Mouse (Mus musculus) testis, adult 2 months (tissue): ENCODE results near the gene Slco3a1. TPM values are rescaled to one million over a fixed set of nuclear protein-coding genes. Genes with fewer than 3 reads are reported as not detected.

Experiments used
- H3K27ac ChIP-seq: fragments of 200-500 bp; 2 replicates; pipeline ENCODE4 v1.5.1; 2012; ENCODE audit warnings: low read depth, low read length; ENCODE audit not compliant: control insufficient read depth, insufficient read depth
- H3K27me3 ChIP-seq: fragments of 200-500 bp; 2 replicates; pipeline ENCODE4 v1.6.1; 2012; ENCODE audit warnings: mild to moderate bottlenecking, low read length, moderate library complexity; ENCODE audit not compliant: control insufficient read depth, insufficient read depth
- H3K36me3 ChIP-seq: fragments of 200-500 bp; 2 replicates; pipeline ENCODE4 v1.6.1; 2012; ENCODE audit warnings: mild to moderate bottlenecking, low read length; ENCODE audit not compliant: control insufficient read depth, insufficient read depth
- H3K4me1 ChIP-seq: fragments of 200-500 bp; 2 replicates; pipeline ENCODE4 v1.6.1; 2012; ENCODE audit warnings: low read length; ENCODE audit not compliant: control insufficient read depth, insufficient read depth
- H3K4me3 ChIP-seq: fragments of 200-500 bp; 2 replicates; pipeline ENCODE4 v1.5.1; 2012; ENCODE audit warnings: low read depth, mild to moderate bottlenecking, low read length, moderate library complexity, mixed read lengths; ENCODE audit not compliant: control insufficient read depth
- CTCF ChIP-seq: fragments of 200-500 bp; IDR thresholded peaks from 2 replicates; pipeline ENCODE4 v1.5.1; 2012; ENCODE audit warnings: low read depth, mild to moderate bottlenecking, inconsistent platforms, low read length, moderate library complexity; ENCODE audit not compliant: control insufficient read depth, insufficient read depth, insufficient replicate concordance
- POLR2A ChIP-seq: fragments of 200-500 bp; IDR thresholded peaks from 2 replicates; pipeline ENCODE4 v1.6.1; 2012; ENCODE audit warnings: low read depth, mild to moderate bottlenecking, inconsistent platforms, low read length, moderate library complexity; ENCODE audit not compliant: control insufficient read depth
- polyA plus RNA-seq: library from polyadenylated mRNA; depleted of rRNA; stranded (reverse); fragments of >200 nt; gene quantifications from 2 replicates; pipeline ENCODE4 v1.2.3, GENCODE M21; 2012

Gene Slco3a1
- polyA plus RNA-seq, 1 experiment = 67.7 TPM

- TF ChIP-seq CTCF = no peak
- no peak for TF ChIP-seq POLR2A
- Histone ChIP-seq H3K36me3 (no peaks in the 10 kb centered on the region), H3K27ac (no peak overlapping the region), H3K27me3 (no peaks in the 10 kb centered on the region), H3K4me1 (no peaks in the 10 kb centered on the region), H3K4me3 (no peak overlapping the region)
These were observed 200.7 kb downstream of the Slco3a1 start for GRCm38 (mm10) chr7:74353707-74354468.

- Histone ChIP-seq H3K4me1 (no peaks in the 10 kb centered on the region), H3K36me3 (no peaks in the 10 kb centered on the region), H3K4me3 (no peak overlapping the region), H3K27ac (no peak overlapping the region), H3K27me3 (no peaks in the 10 kb centered on the region)
- TF ChIP-seq CTCF (no peak), POLR2A (no peak)
These were observed 201.3 kb downstream of the Slco3a1 start for GRCm38 (mm10) chr7:74353240-74353639.

- Histone ChIP-seq H3K36me3 (no peaks in the 10 kb centered on the region), H3K4me3 (no peak overlapping the region)
- no peak for TF ChIP-seq CTCF
- no peak for TF ChIP-seq POLR2A
These were observed 206.2 kb downstream of the Slco3a1 start for GRCm38 (mm10) chr7:74348318-74348890.

GRCm38 (mm10) chr7:74347026-74347425, 207.6 kb downstream of the Slco3a1 start:
- no peak overlapping the region for H3K27ac ChIP-seq
- H3K36me3 ChIP-seq = no peaks in the 10 kb centered on the region
- no peaks in the 10 kb centered on the region for H3K27me3 ChIP-seq
- TF ChIP-seq CTCF (no peak), POLR2A (no peak)
- H3K4me3 ChIP-seq = no peak overlapping the region
- no peaks in the 10 kb centered on the region for H3K4me1 ChIP-seq

More at GRCm38 (mm10) chr7:74348318-74348890, 206.2 kb downstream of the Slco3a1 start:
- no peaks in the 10 kb centered on the region for H3K27me3 ChIP-seq
- H3K4me1 ChIP-seq = no peaks in the 10 kb centered on the region
- no peak overlapping the region for H3K27ac ChIP-seq

GRCm38 (mm10) chr7:74346451-74346850, 208.1 kb downstream of the Slco3a1 start:
- Histone ChIP-seq H3K27me3 (no peaks in the 10 kb centered on the region), H3K36me3 (no peaks in the 10 kb centered on the region), H3K4me1 (no peaks in the 10 kb centered on the region), H3K4me3 (no peak overlapping the region), H3K27ac (no peak overlapping the region)
- TF ChIP-seq POLR2A = no peak
- no peak for TF ChIP-seq CTCF

GRCm38 (mm10) chr7:74341149-74341805, 213.3 kb downstream of the Slco3a1 start:
- no peaks in the 10 kb centered on the region for H3K4me1 ChIP-seq
- H3K27ac ChIP-seq = no peak overlapping the region
- H3K4me3 ChIP-seq = no peak overlapping the region
- no peaks in the 10 kb centered on the region for H3K27me3 ChIP-seq
- no peak for TF ChIP-seq CTCF
- TF ChIP-seq POLR2A = no peak
- H3K36me3 ChIP-seq = no peaks in the 10 kb centered on the region

GRCm38 (mm10) chr7:74340419-74340954, 214.1 kb downstream of the Slco3a1 start:
- TF ChIP-seq CTCF (no peak), POLR2A (no peak)
- Histone ChIP-seq H3K36me3 (no peaks in the 10 kb centered on the region), H3K4me3 (no peak overlapping the region; the same call in none of the 2 replicates), H3K27ac (no peak overlapping the region), H3K27me3 (no peaks in the 10 kb centered on the region), H3K4me1 (no peaks in the 10 kb centered on the region)
